Mouse (Mus musculus): ENCODE measurements around the gene Cldn13. TPM values are rescaled to one million over a fixed set of nuclear protein-coding genes. Genes with fewer than 3 reads are reported as not detected.

The Cldn13 gene
- polyA plus RNA-seq, 1 experiment from 2014 or later, result 2.8 TPM

DNA sequence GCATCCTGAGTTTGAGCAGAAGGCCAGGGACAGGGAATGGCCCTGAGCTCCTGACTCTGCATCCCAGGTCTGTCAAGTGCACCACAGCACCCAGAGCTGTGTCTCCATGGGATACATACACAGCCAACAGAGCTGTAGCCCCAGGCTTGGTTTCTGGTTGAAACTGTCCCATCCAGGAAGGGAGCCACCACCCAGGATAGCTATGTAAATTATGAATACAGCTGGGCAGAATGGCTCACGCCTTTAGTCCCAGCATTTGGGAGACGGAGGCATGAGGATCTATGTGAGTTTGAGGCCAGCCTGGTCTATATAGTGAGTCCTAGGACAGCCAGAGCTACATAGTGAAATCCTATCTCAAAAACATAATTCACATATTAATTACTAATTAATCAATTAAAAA lies 14.7 kb upstream of the Cldn13 start:
- no peak for ATAC-seq (ENCODE audit: insufficient number of reproducible peaks, low FRiP score, low TSS enrichment, low read depth)

DNA sequence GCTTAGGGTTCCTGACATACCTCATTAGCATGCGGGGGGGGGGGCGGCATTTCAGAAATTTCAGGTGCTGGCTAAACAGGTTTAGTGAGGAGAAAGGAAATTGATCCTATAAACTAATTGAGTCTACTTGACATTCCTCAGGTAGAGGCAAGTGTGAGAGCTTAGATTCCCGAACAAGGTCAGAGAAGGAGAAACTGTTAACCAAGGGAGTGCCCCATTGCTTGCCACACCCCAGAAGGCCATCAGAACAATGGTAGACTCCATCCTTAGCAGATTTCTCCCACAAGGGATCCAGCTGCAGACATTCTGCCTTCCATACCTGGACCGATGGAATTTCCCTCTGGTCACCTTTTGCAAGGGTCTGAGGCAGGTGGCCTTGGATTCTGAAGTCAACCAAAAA lies 11.4 kb upstream of the Cldn13 start:
- ATAC-seq (ENCODE audit: insufficient number of reproducible peaks, low FRiP score, low TSS enrichment, low read depth) (no peak), DNase-seq (ENCODE audit: low spot score) (no peak)
- no peaks in the 10 kb centered on the region for H3K4me1 ChIP-seq (ENCODE audit: control insufficient read depth, insufficient read depth, low read length)
- H3K9ac ChIP-seq (ENCODE audit: low read length), result no peak overlapping the region
- no peak overlapping the region for H3K4me3 ChIP-seq (ENCODE audit: low read depth, low read length)
- H3K36me3 ChIP-seq (ENCODE audit: control insufficient read depth, insufficient read depth, low read length), result no peaks in the 10 kb centered on the region
- WGBS, result 71% methylated on average over 4 of the region's 4 CpGs
- no peaks in the 10 kb centered on the region for H3K9me3 ChIP-seq (ENCODE audit: control insufficient read depth, low read length)
- no peak overlapping the region for H3K27ac ChIP-seq (replicated peaks; ENCODE audit: low read depth, low read length)
- no peaks in the 10 kb centered on the region for H3K27me3 ChIP-seq (ENCODE audit: control insufficient read depth, insufficient read depth, low read length)
- H3K4me2 ChIP-seq (ENCODE audit: low read depth, severe bottlenecking), result no peak overlapping the region

More for the DNA sequence above, 14.7 kb upstream of the Cldn13 start:
- Histone ChIP-seq H3K27me3 (ENCODE audit: control insufficient read depth, insufficient read depth, low read length) (no peaks in the 10 kb centered on the region), H3K9me3 (ENCODE audit: control insufficient read depth, low read length) (no peaks in the 10 kb centered on the region), H3K4me2 (ENCODE audit: low read depth, severe bottlenecking) (no peak overlapping the region), H3K36me3 (ENCODE audit: control insufficient read depth, insufficient read depth, low read length) (no peaks in the 10 kb centered on the region), H3K4me3 (ENCODE audit: low read depth, low read length) (no peak overlapping the region), H3K4me1 (ENCODE audit: control insufficient read depth, insufficient read depth, low read length) (no peaks in the 10 kb centered on the region), H3K27ac (replicated peaks; ENCODE audit: low read depth, low read length) (no peak overlapping the region), H3K9ac (ENCODE audit: low read length) (no peak overlapping the region)
- 86% methylated on average over 2 of the region's 2 CpGs for WGBS
- DNase-seq (ENCODE audit: low spot score), result no peak

DNA sequence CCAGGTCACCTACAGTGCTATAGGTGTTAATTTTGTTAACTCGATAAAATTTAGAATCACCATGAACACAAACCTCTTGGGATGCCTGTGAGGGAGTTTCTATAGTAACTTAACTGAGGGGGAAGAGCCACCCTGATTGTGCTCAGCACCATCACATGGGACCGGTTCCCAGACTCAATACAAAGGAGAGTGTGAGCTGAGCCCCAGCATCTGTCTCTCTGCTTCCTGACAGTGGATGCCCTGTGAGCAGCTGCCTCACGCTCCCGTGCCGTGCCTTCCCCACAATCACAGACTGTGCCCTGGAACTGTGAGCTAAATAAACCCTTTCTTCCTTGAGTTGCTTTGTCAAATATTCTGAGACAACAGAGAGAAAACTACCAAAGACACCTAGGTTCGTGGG lies 7.8 kb upstream of the Cldn13 start:
- Histone ChIP-seq H3K36me3 (ENCODE audit: control insufficient read depth, insufficient read depth, low read length) (no peaks in the 10 kb centered on the region), H3K4me2 (ENCODE audit: low read depth, severe bottlenecking) (no peak overlapping the region), H3K27ac (replicated peaks; ENCODE audit: low read depth, low read length) (no peak overlapping the region), H3K9me3 (ENCODE audit: control insufficient read depth, low read length) (no peaks in the 10 kb centered on the region), H3K4me3 (ENCODE audit: low read depth, low read length) (no peak overlapping the region), H3K4me1 (ENCODE audit: control insufficient read depth, insufficient read depth, low read length) (no peaks in the 10 kb centered on the region), H3K27me3 (ENCODE audit: control insufficient read depth, insufficient read depth, low read length) (no peaks in the 10 kb centered on the region), H3K9ac (ENCODE audit: low read length) (no peak overlapping the region)
- WGBS, result 71% methylated on average over 6 of the region's 6 CpGs
- no peak for ATAC-seq (ENCODE audit: insufficient number of reproducible peaks, low FRiP score, low TSS enrichment, low read depth)
- no peak for DNase-seq (ENCODE audit: low spot score)

DNA sequence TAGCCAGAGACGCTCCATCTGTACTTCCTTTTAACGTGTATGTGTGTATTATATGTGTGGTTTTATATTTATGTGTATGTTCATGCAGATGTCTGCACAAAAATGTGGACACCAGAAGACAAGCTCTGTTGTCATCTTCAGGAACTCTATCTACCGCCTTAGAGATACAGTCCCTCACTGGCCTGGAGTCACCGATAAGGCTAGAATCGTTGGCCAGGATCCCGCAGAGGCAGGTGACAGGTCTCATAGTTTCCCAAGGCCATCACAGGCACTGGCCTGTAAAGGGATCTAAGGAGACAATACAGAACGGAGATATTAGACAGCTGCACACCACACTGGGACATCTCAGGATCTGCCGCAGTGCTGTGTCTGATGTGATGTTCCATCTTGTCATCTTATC lies 5.8 kb upstream of the Cldn13 start:
- H3K4me2 ChIP-seq (ENCODE audit: low read depth, severe bottlenecking), result no peak overlapping the region
- no peak overlapping the region for H3K9ac ChIP-seq (ENCODE audit: low read length)
- ATAC-seq (ENCODE audit: insufficient number of reproducible peaks, low FRiP score, low TSS enrichment, low read depth) (no peak), DNase-seq (ENCODE audit: low spot score) (no peak)
- no peak overlapping the region for H3K27ac ChIP-seq (replicated peaks; ENCODE audit: low read depth, low read length)
- H3K36me3 ChIP-seq (ENCODE audit: control insufficient read depth, insufficient read depth, low read length), result no peaks in the 10 kb centered on the region
- H3K4me3 ChIP-seq (ENCODE audit: low read depth, low read length), result no peak overlapping the region
- H3K9me3 ChIP-seq (ENCODE audit: control insufficient read depth, low read length), result no peaks in the 10 kb centered on the region
- H3K4me1 ChIP-seq (ENCODE audit: control insufficient read depth, insufficient read depth, low read length), result no peaks in the 10 kb centered on the region
- WGBS, result 91% methylated on average over 8 of the region's 8 CpGs
- H3K27me3 ChIP-seq (ENCODE audit: control insufficient read depth, insufficient read depth, low read length), result no peaks in the 10 kb centered on the region

DNA sequence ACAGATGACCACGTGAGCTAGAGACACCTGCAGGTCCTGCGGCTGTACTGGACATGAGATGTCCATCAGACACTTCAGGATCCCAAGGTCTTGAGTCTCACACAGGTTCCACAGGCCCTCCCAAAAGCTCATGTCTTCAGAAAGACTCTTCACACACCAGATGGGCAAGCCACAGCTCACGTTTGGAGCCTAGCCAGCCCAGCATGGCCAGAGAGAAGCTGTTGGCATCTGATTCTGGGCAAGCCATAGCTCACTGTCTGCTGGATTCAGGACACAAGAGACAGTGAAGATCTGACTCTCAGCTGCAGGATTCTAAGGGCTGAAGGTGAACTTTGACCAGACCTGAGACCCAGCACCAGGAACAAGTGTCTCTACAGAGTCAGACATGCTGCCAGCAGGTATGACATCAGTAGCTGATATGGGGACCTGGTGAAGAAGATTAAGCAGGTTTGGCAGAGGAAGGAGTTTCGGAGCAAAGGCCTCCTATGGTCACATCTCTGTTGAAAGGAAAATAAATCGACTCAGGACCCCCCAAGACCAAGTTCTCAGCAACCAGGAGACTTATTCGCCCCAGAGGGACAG lies 4.9 kb upstream of the Cldn13 start:
- Histone ChIP-seq H3K4me1 (ENCODE audit: control insufficient read depth, insufficient read depth, low read length) (no peaks in the 10 kb centered on the region), H3K27me3 (ENCODE audit: control insufficient read depth, insufficient read depth, low read length) (no peaks in the 10 kb centered on the region), H3K4me2 (ENCODE audit: low read depth, severe bottlenecking) (no peak overlapping the region), H3K27ac (replicated peaks; ENCODE audit: low read depth, low read length) (no peak overlapping the region), H3K36me3 (ENCODE audit: control insufficient read depth, insufficient read depth, low read length) (no peaks in the 10 kb centered on the region), H3K4me3 (ENCODE audit: low read depth, low read length) (no peak overlapping the region), H3K9ac (ENCODE audit: low read length) (no peak overlapping the region), H3K9me3 (ENCODE audit: control insufficient read depth, low read length) (no peaks in the 10 kb centered on the region)
- ATAC-seq (ENCODE audit: insufficient number of reproducible peaks, low FRiP score, low TSS enrichment, low read depth) (no peak), DNase-seq (ENCODE audit: low spot score) (no peak)
- 79% methylated on average over 6 of the region's 6 CpGs for WGBS

DNA sequence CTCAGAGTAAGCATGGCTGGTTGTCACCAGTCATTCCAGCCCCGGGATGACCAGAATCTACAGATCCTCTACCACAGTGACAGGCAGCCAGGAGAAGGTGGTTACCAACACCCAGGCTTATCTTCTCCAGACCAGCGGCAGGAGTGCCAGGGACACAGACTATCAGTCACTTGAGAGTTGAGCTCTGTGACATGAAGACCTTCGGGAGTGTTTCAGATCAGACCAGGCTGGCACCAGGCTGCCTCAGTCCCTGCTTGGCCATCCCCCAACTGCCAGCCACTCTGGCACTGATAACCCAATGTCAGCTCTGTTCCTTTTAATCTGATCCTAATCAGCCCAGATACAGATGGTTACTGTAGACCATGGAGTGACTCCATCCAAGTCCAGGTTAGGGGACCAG lies 3.8 kb upstream of the Cldn13 start:
- WGBS, result 92% methylated on average over 3 of the region's 3 CpGs
- ATAC-seq (ENCODE audit: insufficient number of reproducible peaks, low FRiP score, low TSS enrichment, low read depth), result no peak
- DNase-seq (ENCODE audit: low spot score), result no peak
- no peaks in the 10 kb centered on the region for H3K27me3 ChIP-seq (ENCODE audit: control insufficient read depth, insufficient read depth, low read length)
- H3K9ac ChIP-seq (ENCODE audit: low read length), result no peak overlapping the region
- H3K27ac ChIP-seq (replicated peaks; ENCODE audit: low read depth, low read length), result no peak overlapping the region
- no peaks in the 10 kb centered on the region for H3K36me3 ChIP-seq (ENCODE audit: control insufficient read depth, insufficient read depth, low read length)
- H3K4me2 ChIP-seq (ENCODE audit: low read depth, severe bottlenecking), result no peak overlapping the region
- no peak overlapping the region for H3K4me3 ChIP-seq (ENCODE audit: low read depth, low read length)
- no peaks in the 10 kb centered on the region for H3K4me1 ChIP-seq (ENCODE audit: control insufficient read depth, insufficient read depth, low read length)
- no peaks in the 10 kb centered on the region for H3K9me3 ChIP-seq (ENCODE audit: control insufficient read depth, low read length)

DNA sequence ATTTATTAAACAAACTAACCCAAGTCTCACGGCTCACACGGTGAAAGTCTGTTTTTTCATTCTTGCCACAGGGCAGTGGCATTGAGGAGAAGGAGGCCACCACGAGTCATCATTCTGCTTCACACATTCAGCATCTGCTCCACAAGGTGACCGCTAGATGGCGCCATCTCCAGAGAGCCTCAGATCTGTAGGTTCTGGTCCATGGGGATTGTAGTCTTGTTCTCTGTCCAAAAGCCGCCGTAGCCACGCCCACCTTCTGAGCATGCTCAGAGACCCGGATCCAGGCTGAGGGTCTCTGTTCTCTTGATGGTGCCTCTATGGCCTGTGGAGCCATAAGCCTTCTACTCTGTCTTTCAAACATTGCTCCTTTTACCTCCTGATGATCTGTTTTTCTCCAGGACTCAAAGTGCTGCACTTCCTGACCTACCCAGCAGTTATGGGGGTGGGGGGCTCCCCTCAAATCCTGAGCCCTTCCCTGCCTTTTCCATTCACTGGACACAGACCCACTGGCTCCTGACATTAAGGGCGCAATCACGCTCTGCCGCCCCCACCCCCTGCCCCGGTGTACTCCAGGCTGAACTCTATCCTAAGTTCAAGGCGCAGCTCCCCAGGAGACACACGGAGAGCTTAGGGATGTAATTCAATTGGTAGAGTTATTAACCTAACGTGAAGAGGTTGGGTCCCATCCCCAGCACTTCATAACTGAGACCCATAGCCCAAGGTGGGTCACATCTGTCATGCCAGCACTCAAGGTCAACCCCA lies 2.9 kb upstream of the Cldn13 start:
- Histone ChIP-seq H3K4me3 (ENCODE audit: low read depth, low read length) (no peak overlapping the region), H3K36me3 (ENCODE audit: control insufficient read depth, insufficient read depth, low read length) (no peaks in the 10 kb centered on the region), H3K9ac (ENCODE audit: low read length) (no peak overlapping the region), H3K27me3 (ENCODE audit: control insufficient read depth, insufficient read depth, low read length) (no peaks in the 10 kb centered on the region), H3K27ac (replicated peaks; ENCODE audit: low read depth, low read length) (no peak overlapping the region), H3K9me3 (ENCODE audit: control insufficient read depth, low read length) (no peaks in the 10 kb centered on the region), H3K4me1 (ENCODE audit: control insufficient read depth, insufficient read depth, low read length) (no peaks in the 10 kb centered on the region), H3K4me2 (ENCODE audit: low read depth, severe bottlenecking) (no peak overlapping the region)
- no peak for ATAC-seq (ENCODE audit: insufficient number of reproducible peaks, low FRiP score, low TSS enrichment, low read depth)
- 51% methylated on average over 16 of the region's 16 CpGs for WGBS
- peak; percentile 65 for DNase-seq (ENCODE audit: low spot score)

DNA sequence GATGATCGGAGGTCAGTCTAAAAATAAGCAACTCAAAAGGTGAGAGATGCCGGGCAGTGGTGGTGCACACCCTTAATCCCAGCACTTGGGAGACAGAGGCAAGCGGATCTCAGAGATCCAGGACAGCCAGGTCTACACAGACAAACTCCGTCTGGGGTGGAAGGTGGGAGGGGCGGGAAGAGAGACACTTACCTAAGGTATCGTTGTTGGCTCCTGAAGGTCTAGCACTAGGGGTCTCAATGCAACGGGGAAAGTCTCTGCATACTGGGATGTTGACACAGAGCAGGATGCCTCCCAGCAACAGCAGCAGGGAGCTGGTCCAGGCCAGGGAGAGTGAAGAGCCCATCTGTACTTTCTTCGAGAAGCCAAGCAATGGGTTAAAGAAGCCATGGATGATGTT lies 816 bp downstream of the Cldn13 start:
- no peak for DNase-seq (ENCODE audit: low spot score)
- H3K9me3 ChIP-seq (ENCODE audit: control insufficient read depth, low read length), result no peaks in the 10 kb centered on the region
- no peaks in the 10 kb centered on the region for H3K4me1 ChIP-seq (ENCODE audit: control insufficient read depth, insufficient read depth, low read length)
- H3K4me2 ChIP-seq (ENCODE audit: low read depth, severe bottlenecking), result no peak overlapping the region
- H3K4me3 ChIP-seq (ENCODE audit: low read depth, low read length), result no peak overlapping the region
- no peak overlapping the region for H3K9ac ChIP-seq (ENCODE audit: low read length)
- no peak for ATAC-seq (ENCODE audit: insufficient number of reproducible peaks, low FRiP score, low TSS enrichment, low read depth)
- no peak overlapping the region for H3K27ac ChIP-seq (replicated peaks; ENCODE audit: low read depth, low read length)
- H3K36me3 ChIP-seq (ENCODE audit: control insufficient read depth, insufficient read depth, low read length), result no peaks in the 10 kb centered on the region
- WGBS, result 79% methylated on average over 8 of the region's 8 CpGs
- H3K27me3 ChIP-seq (ENCODE audit: control insufficient read depth, insufficient read depth, low read length), result no peaks in the 10 kb centered on the region

DNA sequence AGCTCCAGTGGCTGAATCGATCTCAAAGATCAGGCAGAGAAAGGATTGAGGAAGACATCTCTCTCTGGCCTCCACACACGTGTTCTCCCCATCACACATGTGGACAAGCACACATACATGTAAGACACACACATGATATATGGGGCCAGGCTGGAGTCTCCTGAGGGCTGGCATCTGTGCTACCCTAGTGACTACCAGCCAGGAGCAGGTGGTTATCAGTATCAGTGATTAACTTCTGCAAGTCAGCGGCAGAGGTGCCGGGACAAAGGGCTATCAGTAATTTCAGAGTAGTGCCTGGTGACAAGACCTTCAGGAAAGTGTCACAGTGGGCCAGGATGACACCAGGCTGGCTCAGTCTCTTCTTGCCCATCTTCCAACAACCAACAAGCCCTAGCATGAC lies 1.6 kb downstream of the Cldn13 start:
- DNase-seq (ENCODE audit: low spot score), result no peak
- Histone ChIP-seq H3K36me3 (ENCODE audit: control insufficient read depth, insufficient read depth, low read length) (no peaks in the 10 kb centered on the region), H3K9ac (ENCODE audit: low read length) (no peak overlapping the region; the same call in 1 of the 2 replicates), H3K27ac (replicated peaks; ENCODE audit: low read depth, low read length) (no peak overlapping the region), H3K4me2 (ENCODE audit: low read depth, severe bottlenecking) (no peak overlapping the region), H3K27me3 (ENCODE audit: control insufficient read depth, insufficient read depth, low read length) (no peaks in the 10 kb centered on the region), H3K4me3 (ENCODE audit: low read depth, low read length) (no peak overlapping the region), H3K9me3 (ENCODE audit: control insufficient read depth, low read length) (no peaks in the 10 kb centered on the region), H3K4me1 (ENCODE audit: control insufficient read depth, insufficient read depth, low read length) (no peaks in the 10 kb centered on the region)
- 88% methylated on average over 4 of the region's 4 CpGs for WGBS
- no peak for ATAC-seq (ENCODE audit: insufficient number of reproducible peaks, low FRiP score, low TSS enrichment, low read depth)

Data from limb, embryonic 11.5 days (tissue).